Mouse (Mus musculus) neural tube, embryonic 14.5 days (tissue): ENCODE data around the gene Kif6. TPM values are rescaled to one million over a fixed set of nuclear protein-coding genes. Genes with fewer than 3 reads are reported as not detected.
A peak's percentile ranks its signal among the peaks of the same experiment; 100 is the strongest.

ENCODE experiments used
- ATAC-seq: fragments of 200-750 bp; cut with Nextera tagmentation; 2 replicates; pipeline ENCODE4 v1.8.0; 2017; ENCODE audit warnings: low read depth, mild to moderate bottlenecking, moderate TSS enrichment, moderate library complexity
- H3K27ac ChIP-seq: fragments of 300-500 bp; sonication (generic); 2 replicates; pipeline ENCODE4 v1.5.1; 2014; ENCODE audit warnings: low read depth, mild to moderate bottlenecking, control low read depth, low read length, moderate library complexity, mixed read lengths
- H3K27me3 ChIP-seq: fragments of 300-500 bp; sonication (generic); 2 replicates; pipeline ENCODE4 v1.6.1; 2014; ENCODE audit warnings: low read length; ENCODE audit not compliant: control insufficient read depth, insufficient read depth
- H3K36me3 ChIP-seq: fragments of 300-500 bp; sonication (generic); 2 replicates; pipeline ENCODE4 v1.6.1; 2014; ENCODE audit warnings: low read length, mixed read lengths; ENCODE audit not compliant: control insufficient read depth, insufficient read depth
- H3K4me1 ChIP-seq: fragments of 300-500 bp; sonication (generic); 2 replicates; pipeline ENCODE4 v1.6.1; 2014; ENCODE audit warnings: low read length; ENCODE audit not compliant: control insufficient read depth, insufficient read depth
- H3K4me2 ChIP-seq: fragments of 300-500 bp; sonication (generic); 2 replicates; pipeline ENCODE4 v1.6.1; 2014; ENCODE audit warnings: mild to moderate bottlenecking, low read depth, low read length, control low read depth
- H3K4me3 ChIP-seq: fragments of 300-500 bp; sonication (generic); 2 replicates; pipeline ENCODE4 v1.5.1; 2014; ENCODE audit warnings: low read depth, low read length, control low read depth, mixed read lengths
- H3K9ac ChIP-seq: fragments of 300-500 bp; sonication (generic); replicated peaks from 2 replicates; pipeline ENCODE4 v1.6.1; 2014; ENCODE audit warnings: low read depth, mild to moderate bottlenecking, control low read depth, low read length, mixed read lengths
- H3K9me3 ChIP-seq: fragments of 300-500 bp; sonication (generic); 2 replicates; pipeline ENCODE4 v1.6.1; 2016; ENCODE audit warnings: low read length; ENCODE audit not compliant: control insufficient read depth
- whole genome bisulfite sequencing: fragments of 180-500 bp; shearing (Covaris S2); extraction: QIAGEN DNeasy Blood & Tissue Kit; methylation state at CpG from one replicate; pipeline ENCODE4 v1.1.7; 2014; 5-methylcytosine and 5-hydroxymethylcytosine counted together
- polyA plus RNA-seq: library from polyadenylated mRNA; unstranded; fragments of >200 nt; fragmentation: Nextera tagmentation; extraction: Ambion mirVana; gene quantifications from 2 replicates; pipeline ENCODE4 v1.2.1, GENCODE M21; 2014

Kif6 gene
- polyA plus RNA-seq, 1 experiment from 2014 or later = 3.1 TPM

GRCm38 (mm10) chr17:49892390-49892789, 277.5 kb downstream of the Kif6 start:
- 91% methylated on average over 6 of the region's 6 CpGs for WGBS

DNA sequence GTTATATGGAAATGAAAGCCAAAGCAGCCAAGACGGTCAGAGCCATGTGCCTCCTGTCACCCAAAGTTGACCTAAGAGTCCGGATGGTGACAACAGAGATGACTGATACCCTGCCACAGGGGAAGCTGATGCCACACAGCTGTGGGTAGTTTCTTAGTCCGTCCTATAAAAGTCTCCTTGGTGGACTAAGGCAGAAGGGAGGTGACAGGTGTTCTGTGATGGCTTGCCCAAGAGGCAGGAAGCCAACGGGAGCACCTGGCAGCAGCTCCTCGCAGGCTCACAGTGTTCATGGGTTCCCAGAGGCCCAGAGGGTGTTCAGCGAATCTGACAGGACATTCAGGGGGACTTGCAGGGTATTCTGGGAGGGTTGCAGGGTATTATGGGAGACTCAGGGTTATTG, 279.5 kb downstream of the Kif6 start:
- no peaks in the 10 kb centered on the region for H3K36me3 ChIP-seq
- H3K27me3 ChIP-seq = no peaks in the 10 kb centered on the region
- no peak overlapping the region for H3K4me2 ChIP-seq
- H3K4me1 ChIP-seq = no peaks in the 10 kb centered on the region
- no peaks in the 10 kb centered on the region for H3K9me3 ChIP-seq
- H3K27ac ChIP-seq = no peak overlapping the region
- no peak overlapping the region for H3K4me3 ChIP-seq
- ATAC-seq = no peak
- WGBS = 90% methylated on average over 6 of the region's 6 CpGs
- no peak overlapping the region for H3K9ac ChIP-seq

More at GRCm38 (mm10) chr17:49892390-49892789, 277.5 kb downstream of the Kif6 start:
- Histone ChIP-seq H3K27ac (no peak overlapping the region), H3K9ac (no peak overlapping the region), H3K4me3 (no peak overlapping the region), H3K27me3 (no peaks in the 10 kb centered on the region), H3K4me2 (no peak overlapping the region), H3K4me1 (no peaks in the 10 kb centered on the region), H3K9me3 (no peaks in the 10 kb centered on the region), H3K36me3 (no peaks in the 10 kb centered on the region)
- ATAC-seq = no peak

GRCm38 (mm10) chr17:49898849-49899331, 284.0 kb downstream of the Kif6 start:
- WGBS = 11% methylated on average over 7 of the region's 7 CpGs

GRCm38 (mm10) chr17:49902613-49903012, 287.7 kb downstream of the Kif6 start:
- no peaks in the 10 kb centered on the region for H3K9me3 ChIP-seq
- ATAC-seq = no peak
- no peak overlapping the region for H3K4me3 ChIP-seq
- no peak overlapping the region for H3K4me2 ChIP-seq
- no peak overlapping the region for H3K9ac ChIP-seq
- H3K36me3 ChIP-seq = no peaks in the 10 kb centered on the region
- no peak overlapping the region for H3K27ac ChIP-seq
- 88% methylated on average over 7 of the region's 7 CpGs for WGBS
- no peaks in the 10 kb centered on the region for H3K4me1 ChIP-seq
- H3K27me3 ChIP-seq = no peaks in the 10 kb centered on the region

More at GRCm38 (mm10) chr17:49898849-49899331, 284.0 kb downstream of the Kif6 start:
- no peaks in the 10 kb centered on the region for H3K27me3 ChIP-seq
- H3K9ac ChIP-seq = no peak overlapping the region
- H3K9me3 ChIP-seq = no peaks in the 10 kb centered on the region
- ATAC-seq = peak; percentile 73; the same call in 1 of the 2 replicates
- H3K4me2 ChIP-seq = no peak overlapping the region
- H3K4me1 ChIP-seq = no peaks in the 10 kb centered on the region
- H3K27ac ChIP-seq = no peak overlapping the region
- H3K4me3 ChIP-seq = no peak overlapping the region
- H3K36me3 ChIP-seq = no peaks in the 10 kb centered on the region

DNA sequence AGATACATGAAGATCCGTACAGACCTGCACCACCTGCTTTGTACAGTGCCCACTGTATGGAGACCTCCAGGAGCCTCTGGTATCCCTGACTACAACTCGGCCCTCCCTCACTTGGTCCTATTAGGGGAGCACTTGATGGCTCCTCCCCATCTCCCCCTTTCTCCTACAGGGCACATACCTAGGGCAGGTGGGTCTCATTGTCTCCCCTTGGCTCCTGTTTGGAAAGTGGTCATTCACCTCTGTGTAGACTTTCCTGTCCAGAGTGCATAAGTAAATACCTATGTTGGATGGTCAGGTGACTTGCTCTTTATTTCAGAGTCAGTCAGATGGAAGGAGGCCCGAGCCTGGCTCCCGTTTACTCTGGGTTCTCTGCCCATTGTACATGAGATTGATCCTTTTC, 308.5 kb downstream of the Kif6 start:
- Histone ChIP-seq H3K4me2 (no peak overlapping the region), H3K9me3 (no peaks in the 10 kb centered on the region), H3K27ac (no peak overlapping the region), H3K36me3 (no peaks in the 10 kb centered on the region), H3K27me3 (no peaks in the 10 kb centered on the region), H3K4me1 (no peaks in the 10 kb centered on the region), H3K9ac (no peak overlapping the region), H3K4me3 (no peak overlapping the region)
- 71% methylated on average over 4 of the region's 4 CpGs for WGBS
- ATAC-seq = no peak

DNA sequence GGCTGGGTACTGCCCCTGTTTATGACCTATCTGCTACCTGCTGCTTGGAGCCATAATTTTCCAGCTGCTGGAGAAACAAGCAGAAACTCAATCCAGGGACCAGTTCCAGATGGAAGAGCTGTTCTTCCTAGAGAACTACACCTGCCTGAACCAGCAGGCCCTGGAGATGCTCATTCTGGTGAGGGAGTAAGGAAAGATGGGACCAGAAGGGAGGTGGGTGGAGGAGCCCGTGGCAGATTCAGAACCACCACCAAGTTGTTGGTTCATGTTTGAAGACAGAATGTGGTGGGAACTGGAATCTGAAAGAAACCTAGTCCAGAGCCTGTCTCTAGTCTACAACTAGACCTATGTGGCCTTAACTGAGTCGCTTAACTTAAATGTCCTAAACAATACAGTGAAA, 312.7 kb downstream of the Kif6 start:
- no peaks in the 10 kb centered on the region for H3K27me3 ChIP-seq
- H3K4me1 ChIP-seq = no peaks in the 10 kb centered on the region
- 90% methylated on average over 2 of the region's 2 CpGs for WGBS
- no peak for ATAC-seq
- no peak overlapping the region for H3K27ac ChIP-seq
- no peak overlapping the region for H3K4me2 ChIP-seq
- no peak overlapping the region for H3K9ac ChIP-seq
- H3K9me3 ChIP-seq = no peaks in the 10 kb centered on the region
- H3K4me3 ChIP-seq = no peak overlapping the region
- no peaks in the 10 kb centered on the region for H3K36me3 ChIP-seq

- Histone ChIP-seq H3K9ac (no peak overlapping the region), H3K27me3 (no peaks in the 10 kb centered on the region), H3K4me3 (no peak overlapping the region), H3K36me3 (no peaks in the 10 kb centered on the region), H3K4me1 (no peaks in the 10 kb centered on the region), H3K27ac (no peak overlapping the region), H3K9me3 (no peaks in the 10 kb centered on the region), H3K4me2 (no peak overlapping the region)
- WGBS = 65% methylated on average over 3 of the region's 3 CpGs
- no peak for ATAC-seq
Observed at GRCm38 (mm10) chr17:49933806-49934205, 318.9 kb downstream of the Kif6 start.

DNA sequence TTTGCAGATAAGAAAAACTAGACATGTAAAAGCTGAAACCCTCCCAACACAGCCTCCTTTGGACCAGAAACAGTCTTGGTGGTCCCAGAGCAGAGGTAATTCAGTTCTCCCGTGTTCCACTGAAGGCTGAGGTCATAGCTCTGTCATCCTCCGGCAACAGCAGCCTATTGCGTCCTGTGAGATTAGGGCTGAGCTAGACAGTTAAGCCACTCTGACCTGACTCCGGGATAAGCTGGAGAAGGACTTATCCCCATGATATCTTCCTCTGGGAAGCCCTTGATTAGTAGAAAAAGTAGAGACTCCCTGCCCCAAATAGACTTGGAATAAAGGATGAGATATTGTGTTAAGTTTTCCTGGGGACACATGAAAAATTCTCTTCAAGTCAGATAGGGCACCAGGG, 319.6 kb downstream of the Kif6 start:
- 76% methylated on average over 4 of the region's 4 CpGs for WGBS
- H3K36me3 ChIP-seq = no peaks in the 10 kb centered on the region
- H3K4me1 ChIP-seq = no peaks in the 10 kb centered on the region
- H3K4me2 ChIP-seq = no peak overlapping the region
- no peaks in the 10 kb centered on the region for H3K9me3 ChIP-seq
- no peak overlapping the region for H3K9ac ChIP-seq
- no peak for ATAC-seq
- no peaks in the 10 kb centered on the region for H3K27me3 ChIP-seq
- no peak overlapping the region for H3K4me3 ChIP-seq
- H3K27ac ChIP-seq = no peak overlapping the region

DNA sequence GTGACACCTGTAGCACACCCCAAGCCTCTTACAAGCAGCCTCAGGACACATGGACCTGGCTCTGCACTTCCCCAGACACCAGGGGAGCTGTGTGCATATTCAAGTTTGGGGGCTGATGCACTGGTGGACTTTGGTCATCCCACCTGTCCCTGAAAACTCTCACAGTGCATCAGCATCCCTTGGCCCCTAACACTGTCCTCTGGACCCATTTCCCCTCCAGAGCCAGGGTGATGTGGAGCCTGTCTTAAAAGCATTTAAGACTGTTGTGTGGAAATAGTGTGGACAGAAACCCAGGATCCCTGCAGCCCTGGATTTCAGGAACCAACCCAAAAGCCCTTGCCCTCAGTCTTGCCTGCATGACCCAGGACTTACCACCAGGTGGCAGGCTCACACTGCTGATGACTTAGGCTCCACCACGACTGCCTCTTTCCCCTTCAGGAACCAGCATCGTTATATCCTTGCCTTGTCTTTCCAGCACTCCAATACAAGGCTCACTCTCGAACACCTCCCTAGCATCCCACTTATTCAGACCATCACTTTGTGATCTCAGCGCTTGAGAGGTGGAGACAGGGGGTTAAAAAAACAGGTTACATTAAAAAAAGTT, 320.8 kb downstream of the Kif6 start:
- Histone ChIP-seq H3K27me3 (no peaks in the 10 kb centered on the region), H3K4me1 (no peaks in the 10 kb centered on the region), H3K4me2 (no peak overlapping the region), H3K4me3 (no peak overlapping the region), H3K9ac (no peak overlapping the region), H3K36me3 (no peaks in the 10 kb centered on the region), H3K27ac (no peak overlapping the region), H3K9me3 (no peaks in the 10 kb centered on the region)
- peak; percentile 90 for ATAC-seq
- 2% methylated on average over 4 of the region's 4 CpGs for WGBS
